Mouse (Mus musculus): ENCODE measurements at regions not wholly inside any gene's neighbourhood (a gene's known extent, or its start where the extent isn't known, plus 50 kb on each side); places are given as distances from the start of the nearest gene placed in this dataset.

DNA sequence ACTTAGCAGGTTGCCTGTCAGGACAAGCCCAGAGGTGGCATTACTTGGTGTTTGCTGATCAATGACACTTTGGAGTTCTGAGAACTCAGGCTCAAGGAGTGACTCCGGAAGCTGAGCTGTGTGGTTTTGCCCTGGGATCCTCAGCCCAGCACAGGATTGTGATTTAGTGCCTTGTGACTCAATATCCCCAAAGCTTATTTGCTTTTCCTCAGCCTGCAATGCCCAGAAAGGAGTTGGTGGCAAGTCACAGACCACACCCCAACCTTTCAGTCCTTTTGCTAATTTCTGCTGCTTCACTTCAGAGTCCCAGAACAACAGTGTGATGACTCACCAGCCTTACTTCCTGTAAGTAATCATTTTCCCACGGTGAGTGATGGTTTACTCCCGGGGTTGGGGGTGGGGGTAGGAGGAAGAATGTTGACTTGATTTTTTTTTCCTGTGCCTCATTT lies 198.5 kb upstream of the Marcks start:
- TF ChIP-seq POLR2A (IDR thresholded peaks at IDR 0.05; ENCODE audit: insufficient read depth, low read length) (no peak), CTCF (IDR thresholded peaks at IDR 0.05; ENCODE audit: low read depth, low read length) (no peak), EP300 (IDR thresholded peaks at IDR 0.05; ENCODE audit: insufficient read depth, low read depth, low read length) (no peak)

Measured in ES-Bruce4 (cell line).